Mouse (Mus musculus) urinary bladder, postnatal 10 days (tissue): Measurements from ENCODE around the gene Ncln.

Experiments
- DNase-seq: peaks from one replicate; pipeline ENCODE4 v3.0.0; 2022; ENCODE audit warnings: low spot score

The Ncln gene

DNA sequence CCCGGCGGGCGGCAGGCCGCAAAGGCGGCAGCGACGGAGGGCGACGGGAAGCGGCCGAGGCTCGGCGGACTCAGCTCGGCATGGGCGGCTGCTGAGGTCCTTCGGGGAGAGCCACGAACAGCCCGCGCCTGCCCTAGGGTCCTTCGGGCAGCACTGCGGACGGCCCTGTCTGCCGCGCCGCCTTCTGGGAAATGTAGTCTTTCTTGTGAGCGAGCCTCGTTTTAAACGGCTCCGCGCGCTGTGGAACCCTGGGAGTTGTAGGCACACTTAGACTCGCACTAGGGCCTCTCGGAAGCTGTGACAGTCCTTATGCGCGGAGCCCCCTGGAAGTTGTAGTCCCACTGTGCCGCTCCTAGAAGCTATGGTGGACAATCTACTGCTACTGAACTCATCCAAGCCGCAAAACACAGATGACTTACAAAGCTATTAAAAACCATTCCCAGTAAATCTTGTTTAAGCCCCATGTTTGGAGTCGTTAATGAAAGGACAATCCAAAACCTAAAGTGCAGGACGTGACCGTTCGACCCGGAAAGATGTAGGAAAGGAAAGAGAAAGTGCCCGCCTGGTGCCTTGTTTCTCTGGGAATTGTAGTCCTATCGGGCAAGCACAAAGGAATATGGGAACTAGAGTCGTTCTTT, at the start of gene Ncln:
Gene Ncln (minus strand): TSS at position 129 of the 638 bp plus-strand sequence.
- DNase-seq = peak; percentile 94

- peak; percentile 98 for DNase-seq
Observed at GRCm38 (mm10) chr10:81545161-81545747, 49.1 kb upstream of the Ncln start, which contains the start of gene Gna11. TSS of gene Gna11 (minus strand) at chr10:81545190.

DNA sequence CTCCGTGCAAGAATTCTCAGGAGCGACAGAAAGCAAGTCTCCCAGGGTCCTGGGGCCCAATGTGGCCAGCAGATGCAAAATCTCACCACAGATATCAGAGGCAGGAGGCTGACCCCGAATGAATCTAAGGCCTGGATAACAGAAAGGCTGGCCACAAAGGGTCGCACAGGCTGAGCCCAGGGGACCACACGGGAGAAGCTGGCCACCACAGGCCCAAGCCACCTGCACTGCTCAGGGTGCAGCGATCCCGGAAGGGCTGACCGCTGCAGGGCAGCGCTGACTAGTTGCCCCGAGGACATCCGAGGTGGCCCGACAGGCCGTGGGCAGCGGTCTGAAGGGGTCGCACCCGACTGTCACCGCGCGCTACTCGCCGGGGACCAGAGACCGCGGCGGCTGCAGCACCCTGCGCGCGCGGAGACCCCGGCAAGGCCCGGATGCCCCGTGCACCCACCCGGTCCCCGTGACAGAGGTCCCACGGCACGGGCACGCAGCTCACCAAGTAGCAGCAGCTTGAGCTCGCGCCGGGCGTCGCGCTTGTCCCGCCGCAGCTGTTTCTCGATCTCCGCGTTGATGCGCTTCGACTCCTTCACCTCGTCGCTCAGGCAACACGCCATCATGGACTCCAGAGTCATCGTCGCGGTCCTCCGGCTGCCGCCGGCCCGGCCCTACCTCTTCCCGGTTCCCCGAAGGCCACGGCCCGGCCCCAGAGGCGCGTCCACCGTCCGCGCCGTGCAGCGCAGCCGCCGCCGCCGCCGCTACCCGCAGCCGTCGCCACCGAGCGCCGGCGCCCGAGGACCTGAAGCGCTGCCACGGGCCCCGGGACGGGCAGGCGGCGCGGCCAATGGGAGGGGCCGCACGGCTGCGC, 48.3 kb upstream of the Ncln start:
- no peak for DNase-seq

GRCm38 (mm10) chr10:81543633-81544032, 47.4 kb upstream of the Ncln start:
- DNase-seq = no peak

- no peak for DNase-seq
Observed at GRCm38 (mm10) chr10:81542727-81543460, 46.7 kb upstream of the Ncln start.

- no peak for DNase-seq
Observed at GRCm38 (mm10) chr10:81541803-81542202, 45.6 kb upstream of the Ncln start.

- DNase-seq = no peak
Observed at GRCm38 (mm10) chr10:81541363-81541762, 45.2 kb upstream of the Ncln start.

DNA sequence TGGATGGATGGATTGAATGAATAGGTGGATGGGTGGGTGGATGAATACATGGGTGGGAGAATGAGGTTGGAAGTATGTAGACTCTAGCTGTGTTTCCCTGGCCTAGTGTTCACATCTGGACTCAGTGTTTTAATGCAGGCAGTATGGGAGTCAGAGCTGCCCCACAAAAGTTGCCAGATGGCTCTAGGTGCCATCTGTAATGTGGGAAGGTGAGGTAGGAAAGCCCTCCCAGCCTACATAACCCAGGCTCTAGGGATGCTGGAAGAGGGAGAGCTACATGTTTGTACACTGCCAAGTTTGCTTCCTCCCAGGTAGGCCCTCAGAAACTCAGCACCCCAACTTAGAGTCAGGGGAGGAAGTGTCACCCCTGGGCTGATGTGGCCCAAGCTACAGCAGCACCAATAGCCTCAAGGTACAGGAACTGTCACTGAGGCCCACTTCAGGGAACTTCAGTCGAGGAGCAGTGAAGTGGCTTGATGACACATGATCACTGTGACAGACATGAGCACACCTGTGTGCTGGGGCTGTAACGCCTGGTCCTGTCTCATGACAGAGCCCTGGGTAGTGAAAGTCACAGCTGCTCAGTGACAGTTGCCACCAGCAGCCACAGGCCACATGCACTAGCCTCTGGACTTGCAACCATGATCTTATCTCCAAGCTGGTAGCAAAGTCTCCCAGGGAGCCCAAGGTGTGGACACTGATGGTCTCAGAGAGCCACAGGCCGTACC, 42.3 kb upstream of the Ncln start:
- DNase-seq = no peak

DNA sequence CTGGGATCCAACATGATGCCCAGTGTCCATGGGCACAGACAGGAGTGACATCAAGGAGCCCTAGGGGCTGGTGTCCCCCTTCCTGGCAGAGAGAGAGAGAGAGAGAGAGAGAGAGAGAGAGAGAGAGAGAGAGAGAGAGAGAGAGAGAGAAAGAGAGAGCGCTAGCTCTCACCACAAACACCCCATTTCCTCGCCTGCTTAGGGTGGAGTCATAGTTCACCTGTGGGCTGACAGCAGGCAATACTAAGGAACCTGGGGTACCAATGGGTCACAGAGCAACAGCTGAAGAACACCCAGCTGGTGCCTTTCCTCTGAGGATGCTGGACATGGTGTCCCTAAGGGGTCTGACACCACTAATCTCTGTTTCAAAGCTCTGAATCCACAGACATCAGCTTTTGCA, 41.2 kb upstream of the Ncln start:
- no peak for DNase-seq

DNA sequence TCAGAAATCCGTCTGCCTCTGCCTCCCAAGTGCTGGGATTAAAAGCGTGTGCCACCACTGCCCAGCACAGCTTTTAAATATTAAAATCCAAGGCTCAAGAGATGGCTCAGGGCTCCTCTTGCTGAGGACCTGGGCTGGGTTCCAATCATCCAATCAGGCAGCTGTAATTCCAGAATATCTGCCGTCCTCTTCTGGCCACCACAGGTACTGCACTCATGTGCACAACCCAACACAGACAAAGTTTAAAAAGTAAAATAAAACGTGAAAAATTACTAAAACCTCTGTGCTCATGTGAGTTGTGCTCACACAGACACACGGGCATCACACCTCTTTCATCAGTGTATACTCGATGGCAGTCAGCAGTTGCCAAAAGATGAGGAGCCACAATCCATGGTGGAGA, 40.5 kb upstream of the Ncln start:
- DNase-seq = no peak

GRCm38 (mm10) chr10:81534826-81535225, 38.6 kb upstream of the Ncln start:
- no peak for DNase-seq

GRCm38 (mm10) chr10:81526779-81527178, 30.6 kb upstream of the Ncln start:
- peak; percentile 65 for DNase-seq

- DNase-seq = no peak
Observed at GRCm38 (mm10) chr10:81525017-81525694, 29.0 kb upstream of the Ncln start.

- no peak for DNase-seq
Observed at GRCm38 (mm10) chr10:81524051-81524605, 27.9 kb upstream of the Ncln start, which contains the start of gene Gna15. TSS of gene Gna15 (minus strand) at chr10:81524225.

DNA sequence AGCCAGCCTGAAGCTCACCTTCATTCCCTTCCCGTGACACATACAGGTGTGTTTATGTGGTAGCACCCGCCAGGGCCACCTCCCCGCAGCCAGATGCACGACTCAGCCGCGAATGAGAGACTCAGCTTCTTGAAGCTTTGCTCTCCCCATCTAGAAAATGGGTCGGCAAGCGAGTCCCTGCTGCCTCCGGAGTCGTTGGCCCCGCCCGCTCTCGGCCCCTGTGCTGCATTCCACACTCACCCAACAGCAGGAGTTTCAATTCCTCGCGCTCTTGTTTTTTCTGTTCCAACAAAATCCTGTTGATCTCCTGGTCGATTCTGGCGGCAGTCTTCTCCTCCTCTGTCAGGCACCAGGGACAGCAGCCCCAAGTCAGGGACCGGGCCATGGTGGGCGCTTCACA, 27.4 kb upstream of the Ncln start:
- DNase-seq = no peak

GRCm38 (mm10) chr10:81523142-81523541, 26.9 kb upstream of the Ncln start:
- no peak for DNase-seq

- no peak for DNase-seq
Observed at GRCm38 (mm10) chr10:81519978-81520365, 23.8 kb upstream of the Ncln start.

DNA sequence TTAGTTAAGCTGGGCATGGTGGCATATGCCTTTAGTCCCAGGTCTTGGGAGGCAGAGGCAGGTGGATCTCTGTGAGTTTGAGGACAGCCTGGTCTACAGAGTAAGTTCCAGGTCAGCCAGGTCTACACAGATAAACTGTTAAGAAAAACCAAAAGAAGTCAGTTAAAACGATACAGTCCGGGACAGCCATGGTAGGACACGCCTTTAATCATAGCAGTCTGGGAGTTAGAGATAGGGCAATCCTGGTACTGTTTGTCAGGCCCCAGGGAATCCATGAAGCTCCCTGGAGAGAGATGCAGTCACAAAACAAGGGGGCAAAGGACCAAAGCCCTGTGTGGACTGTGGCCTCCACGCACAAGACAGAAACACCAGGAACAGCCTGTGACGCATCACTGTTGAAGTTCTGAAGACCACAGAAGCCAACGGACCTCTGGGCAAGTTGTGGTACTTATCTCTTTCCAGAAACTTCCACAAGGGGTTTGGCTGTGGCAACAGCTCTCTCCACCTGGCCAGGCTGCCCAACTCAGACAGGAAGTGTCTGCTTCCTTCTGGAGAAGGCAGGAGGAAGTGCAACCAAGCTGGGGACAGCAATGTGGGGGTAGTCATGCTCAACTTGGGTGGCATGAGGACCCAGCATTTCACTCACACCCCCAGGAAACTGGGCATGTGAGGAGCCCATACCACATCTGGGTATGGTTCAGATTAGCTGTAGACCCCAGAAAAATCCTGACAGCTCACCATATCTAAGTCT, 23.2 kb upstream of the Ncln start:
- no peak for DNase-seq

DNA sequence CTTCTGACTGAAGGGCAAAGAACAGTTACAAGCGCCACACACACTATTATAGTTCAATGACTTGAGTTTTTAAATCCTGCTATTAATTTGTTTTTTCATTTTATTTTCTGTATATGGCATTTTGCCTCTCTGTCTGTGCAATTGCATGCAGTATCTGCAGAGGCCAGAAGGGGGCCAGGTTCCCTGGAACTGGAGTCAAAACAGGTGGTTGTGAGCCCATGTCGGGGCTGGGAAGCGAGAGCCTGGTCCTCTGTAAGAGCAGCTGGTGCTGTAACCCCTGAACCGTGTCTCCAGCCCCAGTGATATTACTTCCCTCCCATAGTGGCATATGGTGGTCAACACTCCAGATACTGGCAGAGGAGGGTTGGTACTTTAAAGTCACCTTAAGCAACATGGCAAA, 22.4 kb upstream of the Ncln start:
- no peak for DNase-seq

DNA sequence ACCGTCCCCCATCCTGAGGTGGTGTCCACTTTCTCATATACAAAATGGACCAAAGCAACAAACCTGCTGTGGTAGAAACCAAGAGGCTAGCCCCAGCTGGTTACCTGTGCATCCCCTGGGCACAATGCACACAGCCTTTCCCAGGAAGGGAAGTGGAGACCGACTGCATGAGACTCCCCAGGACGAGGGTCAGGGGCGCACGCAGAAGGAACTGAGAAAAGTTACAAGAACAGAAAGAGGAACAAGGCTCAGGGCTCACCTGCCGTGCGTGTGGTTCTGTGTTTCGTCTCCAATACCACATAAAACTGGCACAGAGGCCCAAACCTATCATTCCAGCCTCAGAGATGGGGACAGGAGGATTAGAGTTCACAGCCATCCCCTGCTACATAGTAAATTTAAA, 21.0 kb upstream of the Ncln start:
- no peak for DNase-seq
